Mouse (Mus musculus): ENCODE measurements around the gene Spen. TPM values are rescaled to one million over a fixed set of nuclear protein-coding genes. Genes with fewer than 3 reads are reported as not detected.
A peak's percentile ranks its signal among the peaks of the same experiment; 100 is the strongest.
"Not testable (repeated sequence)": the region's sequence is repeated elsewhere in the genome, so short reads cannot be mapped to it uniquely, and the experiment has no call there.

Gene Spen
- total RNA-seq (2021): 10 to 100 TPM; 60.3 to 66.7 TPM
- long read RNA-seq, partial matches to known transcripts: 10 of 15 reads
- long read RNA-seq, other reads (novel, unspliced or antisense): 5 of 15 reads

- DNase-seq (ENCODE audit: low spot score in 2 of 2): peak; percentile 90 to 94
These were observed at the start of gene Spen for GRCm38 (mm10) chr4:141538408-141539212. Gene Spen (minus strand): TSS chr4:141538597.

GRCm38 (mm10) chr4:141583919-141584318 is 45.5 kb upstream of the Spen start:
- no peak for DNase-seq (ENCODE audit: low spot score in 2 of 2)

GRCm38 (mm10) chr4:141581051-141581450 is 42.7 kb upstream of the Spen start:
- no peak for DNase-seq (ENCODE audit: low spot score in 2 of 2)

GRCm38 (mm10) chr4:141578833-141579232 is 40.4 kb upstream of the Spen start:
- DNase-seq (ENCODE audit: low spot score in 2 of 2): no peak

- no peak for DNase-seq (ENCODE audit: low spot score in 2 of 2)
These were observed 38.5 kb upstream of the Spen start for GRCm38 (mm10) chr4:141576877-141577276.

GRCm38 (mm10) chr4:141576404-141576803 is 38.0 kb upstream of the Spen start:
- DNase-seq (ENCODE audit: low spot score in 2 of 2): no peak

- DNase-seq (ENCODE audit: low spot score in 2 of 2): peak; percentile 58 to 84
These were observed 36.6 kb upstream of the Spen start for GRCm38 (mm10) chr4:141574789-141575702.

GRCm38 (mm10) chr4:141573359-141573966 is 35.1 kb upstream of the Spen start:
- no peak for DNase-seq (ENCODE audit: low spot score in 2 of 2)

GRCm38 (mm10) chr4:141572668-141573358 is 34.4 kb upstream of the Spen start:
- DNase-seq (ENCODE audit: low spot score in 2 of 2): no peak

- DNase-seq (ENCODE audit: low spot score in 2 of 2): no peak
These were observed 33.5 kb upstream of the Spen start for GRCm38 (mm10) chr4:141571934-141572333.

GRCm38 (mm10) chr4:141571337-141571739 is 32.9 kb upstream of the Spen start:
- DNase-seq (ENCODE audit: low spot score in 2 of 2): no peak

GRCm38 (mm10) chr4:141570821-141571220 is 32.4 kb upstream of the Spen start:
- DNase-seq (ENCODE audit: low spot score in 2 of 2): no peak

- no peak for DNase-seq (ENCODE audit: low spot score in 2 of 2)
These were observed 31.6 kb upstream of the Spen start for GRCm38 (mm10) chr4:141570004-141570403.

GRCm38 (mm10) chr4:141568966-141569365 is 30.6 kb upstream of the Spen start:
- no peak for DNase-seq (ENCODE audit: low spot score in 2 of 2)

- not testable (repeated sequence) for DNase-seq (ENCODE audit: low spot score in 2 of 2)
These were observed 28.8 kb upstream of the Spen start for GRCm38 (mm10) chr4:141567174-141567573.

- no peak for DNase-seq (ENCODE audit: low spot score in 2 of 2)
These were observed 27.8 kb upstream of the Spen start for GRCm38 (mm10) chr4:141566187-141566586.

- no peak for DNase-seq (ENCODE audit: low spot score in 2 of 2)
These were observed 26.9 kb upstream of the Spen start for GRCm38 (mm10) chr4:141565325-141565724.

- no peak for DNase-seq (ENCODE audit: low spot score in 2 of 2)
These were observed 26.3 kb upstream of the Spen start for GRCm38 (mm10) chr4:141564660-141565059.

- DNase-seq (ENCODE audit: low spot score in 2 of 2): no peak
These were observed 25.8 kb upstream of the Spen start for GRCm38 (mm10) chr4:141564209-141564608.

GRCm38 (mm10) chr4:141562281-141562680 is 23.9 kb upstream of the Spen start:
- no peak for DNase-seq (ENCODE audit: low spot score in 2 of 2)

Data from layer of hippocampus, adult 18-20 months (tissue).